Mouse (Mus musculus) left cerebral cortex, adult 18-20 months (tissue): ENCODE measurements around the gene Stmn1. TPM values are rescaled to one million over a fixed set of nuclear protein-coding genes. Genes with fewer than 3 reads are reported as not detected.

Experiments used
- DNase-seq, 2 experiments: peaks; one replicate each; pipeline ENCODE4 v3.0.0; 2021 to 2022; ENCODE audit warnings: low spot score in 2 of 2, mixed read lengths in 1 of 2
- microRNA-seq, 2 experiments: library from miRNA; unstranded; fragments of <30 nt; microRNA quantifications; one replicate each; pipeline ENCODE4 v1.2.0; 2021
- total RNA-seq, 2 experiments: library from RNA; stranded (reverse); gene quantifications; 2 replicates each; pipeline ENCODE4 v1.2.3; 2021

Gene Stmn1
- total RNA-seq, 2 experiments from 2014 or later: 1,034 to 1,073 TPM

- peak; percentile 84 to 86 for DNase-seq
These were observed 42.8 kb downstream of the Stmn1 start, which contains the start of gene Aunip for GRCm38 (mm10) chr4:134510845-134511411. Gene Aunip, plus strand, starts transcription at chr4:134510999.

GRCm38 (mm10) chr4:134511730-134512129 lies 43.6 kb downstream of the Stmn1 start:
- no peak for DNase-seq

GRCm38 (mm10) chr4:134512798-134513197 lies 44.7 kb downstream of the Stmn1 start:
- DNase-seq: peak; percentile 39 to 47

- no peak for DNase-seq
These were observed 46.3 kb downstream of the Stmn1 start for GRCm38 (mm10) chr4:134514309-134514930.

- DNase-seq: no peak
These were observed 47.5 kb downstream of the Stmn1 start for GRCm38 (mm10) chr4:134515614-134516013.

- peak; percentile 43 to 49 for DNase-seq
These were observed 48.9 kb downstream of the Stmn1 start for GRCm38 (mm10) chr4:134516981-134517380.

- DNase-seq: peak in 1 of 2 experiments; percentile 43
These were observed 49.6 kb downstream of the Stmn1 start for GRCm38 (mm10) chr4:134517719-134518118.

- DNase-seq: no peak
These were observed 50.4 kb downstream of the Stmn1 start for GRCm38 (mm10) chr4:134518541-134518940.

- no peak for DNase-seq
These were observed 51.2 kb downstream of the Stmn1 start for GRCm38 (mm10) chr4:134519281-134519680.

Small RNA genes within 50 kb of the gene (microRNA-seq; reads per million reads assigned to microRNA genes)
- 2.0 to 2.5 reads per million in 2 experiments for gene Gm23634

Other genes with a start within 250 kb of the Stmn1 start
- not detected for gene Catsper4, start 240.9 kb upstream of the Stmn1 start, total RNA-seq
- gene Cnksr1, start 229.9 kb upstream of the Stmn1 start, total RNA-seq: under 1 TPM; 0.54 to 0.81 TPM
- not detected for gene E130218I03Rik, start 224.7 kb upstream of the Stmn1 start, total RNA-seq
- 10 to 100 TPM; 11.6 to 12.2 TPM for gene Zfp593, start 222.7 kb upstream of the Stmn1 start, total RNA-seq
- gene Gm30191, start 221.4 kb upstream of the Stmn1 start, total RNA-seq: not detected
- gene Grrp1, start 214.2 kb upstream of the Stmn1 start, total RNA-seq: 1 to 10 TPM; 2.2 to 3.8 TPM
- gene Pdik1l, start 180.4 kb upstream of the Stmn1 start, total RNA-seq: 10 to 100 TPM; 18.7 to 24.4 TPM
- gene Trim63, start 153.2 kb upstream of the Stmn1 start, total RNA-seq: under 1 TPM; 0.30 to 0.35 TPM
- under 1 TPM in 1 of 2 experiments, not detected in 1; 0.40 TPM for gene Slc30a2, start 125.1 kb upstream of the Stmn1 start, total RNA-seq
- gene Extl1, start 84.5 kb upstream of the Stmn1 start, total RNA-seq: 10 to 100 TPM; 44.0 to 45.4 TPM
- 1 to 10 TPM; 4.8 to 7.4 TPM for gene Pafah2, start 72.0 kb upstream of the Stmn1 start, total RNA-seq
- gene Paqr7, start 28.4 kb downstream of the Stmn1 start, total RNA-seq: 10 to 100 TPM; 63.5 to 70.1 TPM
- gene Aunip, start 42.7 kb downstream of the Stmn1 start, total RNA-seq: under 1 TPM in 1 of 2 experiments, not detected in 1; 0.54 TPM
- 10 to 100 TPM; 65.3 to 66.0 TPM for gene Mtfr1l, start 67.1 kb downstream of the Stmn1 start, total RNA-seq
- gene Selenon, start 83.8 kb downstream of the Stmn1 start, total RNA-seq: 10 to 100 TPM; 23.1 to 25.7 TPM
- 10 to 100 TPM; 44.5 to 45.6 TPM for gene Man1c1, start 236.0 kb downstream of the Stmn1 start, total RNA-seq